Mouse (Mus musculus): ENCODE measurements around the gene Dnajb4.
"Not testable (repeated sequence)": the region's sequence is repeated elsewhere in the genome, so short reads cannot be mapped to it uniquely, and the experiment has no call there.

The Dnajb4 gene

DNA sequence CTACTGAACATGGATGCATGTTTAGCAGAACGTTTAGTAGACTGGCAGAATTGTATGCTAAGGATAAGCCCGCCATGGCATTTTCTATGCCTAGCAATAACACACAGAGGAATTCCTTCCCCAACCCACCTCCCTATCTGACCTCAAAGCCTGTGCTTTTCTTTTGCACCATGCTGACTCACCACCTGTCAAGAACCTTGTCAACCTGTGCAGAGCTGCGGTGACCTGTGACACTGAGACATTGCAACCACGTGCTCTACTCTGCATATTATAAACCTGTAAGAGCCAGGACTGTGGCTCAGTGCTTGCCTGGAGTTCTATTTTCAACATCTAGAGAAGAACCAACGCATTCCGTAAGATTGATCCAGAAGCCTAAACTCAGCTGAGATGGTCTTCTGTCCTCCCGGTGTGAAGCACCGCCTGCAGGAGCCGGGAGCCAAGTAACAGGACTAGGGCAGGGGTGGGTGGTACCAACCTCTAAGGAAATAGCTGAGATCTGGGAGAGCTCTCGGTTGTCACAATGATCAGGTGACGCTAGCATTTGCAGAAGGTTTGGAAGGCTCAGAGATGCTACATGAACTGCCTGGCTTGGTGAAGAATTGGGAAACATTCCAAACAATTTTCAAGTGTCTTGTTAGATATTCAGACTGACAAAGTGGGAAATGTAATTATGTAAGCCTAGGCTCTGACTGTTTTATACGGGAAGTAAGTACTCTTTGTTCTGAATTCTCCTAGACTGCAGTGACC, 62.8 kb downstream of the Dnajb4 start:
- DNase-seq (ENCODE audit: low read depth) = no peak

DNA sequence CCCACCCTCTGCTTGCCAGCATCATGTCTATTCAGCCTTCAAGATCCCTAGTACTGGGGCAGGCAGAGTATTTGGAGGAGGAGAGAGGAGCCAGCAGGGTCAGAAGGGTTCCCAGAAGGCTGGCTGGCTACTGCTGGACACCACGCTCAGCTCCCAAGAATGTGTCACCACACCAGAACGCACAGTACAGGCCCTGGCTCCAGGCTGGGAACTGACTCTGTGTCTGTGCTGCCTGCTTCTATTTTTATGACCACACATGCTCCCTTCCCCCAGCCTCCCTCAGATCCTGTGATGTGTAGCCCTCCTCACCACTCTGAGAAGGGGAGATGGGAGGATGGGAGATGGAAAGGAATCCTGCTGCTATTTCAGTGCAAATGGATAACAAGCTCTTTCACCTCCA, 64.9 kb downstream of the Dnajb4 start:
- DNase-seq (ENCODE audit: low read depth) = no peak

DNA sequence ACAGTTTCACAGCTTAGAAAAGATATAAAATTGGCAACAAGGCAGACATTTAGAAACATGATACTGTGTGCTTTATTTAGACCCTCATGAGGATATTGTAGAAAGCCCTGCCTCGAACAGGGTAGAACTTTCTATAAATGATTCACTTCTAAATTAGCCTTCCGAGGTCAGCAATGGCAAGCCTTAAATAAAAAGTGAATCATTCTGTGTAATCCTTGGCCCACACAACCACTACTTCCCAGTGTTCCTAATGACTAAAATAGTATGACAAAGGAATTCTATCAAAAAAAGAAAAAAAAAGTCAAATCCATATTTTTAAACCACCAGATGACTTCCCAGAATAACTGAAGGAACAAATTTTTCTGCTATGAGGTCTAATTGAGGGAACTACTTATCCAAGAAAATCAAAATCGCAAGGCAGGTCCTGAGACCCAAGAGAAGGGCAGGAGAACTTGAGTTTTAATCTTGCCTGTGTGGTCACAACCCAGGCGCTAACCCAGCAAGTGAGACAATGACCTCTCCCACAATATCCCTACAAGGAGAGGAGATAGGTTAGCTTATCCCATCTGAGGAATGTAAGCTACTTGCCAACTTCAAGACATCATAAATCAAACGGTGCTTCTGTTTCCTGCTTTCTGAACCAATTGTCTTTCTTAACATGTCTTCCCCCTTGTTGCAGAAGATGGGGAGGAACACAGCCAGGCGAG, 67.0 kb downstream of the Dnajb4 start:
- no peak for DNase-seq (ENCODE audit: low read depth)

DNA sequence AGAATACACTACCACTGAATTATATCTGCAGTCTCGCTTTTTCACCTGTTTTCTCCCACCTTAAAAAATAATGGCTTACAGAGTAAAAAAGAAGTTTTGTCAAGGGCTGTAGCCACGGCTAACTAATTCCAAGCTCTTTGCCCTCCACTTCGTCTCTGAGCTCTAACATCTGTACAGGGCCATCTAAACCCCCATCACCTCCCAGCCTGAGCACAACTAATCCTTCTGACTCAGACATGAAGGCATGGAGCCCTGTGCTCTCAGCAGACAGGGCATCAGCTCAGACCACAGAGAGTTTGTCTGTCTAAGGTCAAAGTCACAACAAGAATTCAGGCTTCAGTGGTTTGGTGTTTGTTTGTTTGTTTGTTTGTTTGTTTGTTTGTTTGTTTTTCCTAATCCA, 68.0 kb downstream of the Dnajb4 start:
- DNase-seq (ENCODE audit: low read depth) = no peak

DNA sequence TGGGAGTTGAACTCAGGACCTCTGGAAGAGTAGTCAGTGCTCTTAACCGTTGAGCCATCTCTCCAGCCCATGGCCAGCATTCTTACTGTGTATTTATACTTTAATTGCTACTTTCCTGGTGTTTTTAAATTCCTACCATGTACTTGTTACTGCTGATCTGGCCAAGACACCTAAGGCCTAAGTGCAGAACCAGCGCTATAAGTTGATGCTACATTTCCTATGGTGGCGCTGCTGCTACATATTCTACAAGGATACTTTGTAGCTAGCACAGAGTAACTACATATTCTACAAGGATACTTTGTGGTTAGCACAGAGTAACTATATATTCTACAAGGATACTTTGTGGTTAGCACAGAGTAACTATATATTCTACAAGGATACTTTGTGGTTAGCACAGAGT, 70.8 kb downstream of the Dnajb4 start:
- not testable (repeated sequence) for DNase-seq (ENCODE audit: low read depth)

DNA sequence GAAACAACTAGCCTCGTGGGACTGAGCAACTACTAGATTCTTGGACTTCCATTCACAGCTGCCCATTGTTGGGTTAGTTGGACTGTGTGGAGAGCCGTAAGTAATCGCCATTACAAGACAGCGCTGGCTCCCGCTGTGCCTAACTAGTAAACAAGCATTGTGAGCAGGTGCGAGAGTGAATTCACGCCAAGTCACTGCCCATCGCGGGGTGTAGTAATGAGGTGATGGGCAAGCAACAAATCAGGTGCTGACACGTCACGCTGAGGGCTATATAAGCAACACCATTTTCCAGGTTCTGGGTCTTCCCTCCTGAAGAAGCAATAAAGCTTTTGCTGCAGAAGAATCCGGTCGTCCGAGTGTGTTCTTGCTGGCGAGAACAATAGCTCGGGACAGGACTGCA, 74.0 kb downstream of the Dnajb4 start:
- not testable (repeated sequence) for DNase-seq (ENCODE audit: low read depth)

DNA sequence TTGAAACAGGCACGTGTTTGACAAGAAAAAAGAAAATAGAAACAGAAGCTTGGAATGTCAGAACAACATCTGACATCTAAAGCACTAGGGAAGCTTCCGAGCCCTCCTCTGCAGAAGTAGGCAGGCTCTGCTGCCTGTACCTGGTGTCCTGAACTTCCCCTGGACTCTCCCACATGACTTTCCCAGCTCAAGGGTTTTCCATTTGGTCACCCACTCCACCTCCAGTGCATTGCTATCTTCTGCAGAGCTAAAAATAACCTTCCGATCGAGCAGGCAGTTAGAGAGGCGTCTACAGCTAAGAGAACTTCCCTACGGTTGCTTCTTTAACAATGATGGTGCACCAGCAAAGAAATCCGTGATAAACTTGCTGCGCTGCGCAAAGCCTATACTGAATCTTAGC, 76.5 kb downstream of the Dnajb4 start:
- no peak for DNase-seq (ENCODE audit: low read depth)

DNA sequence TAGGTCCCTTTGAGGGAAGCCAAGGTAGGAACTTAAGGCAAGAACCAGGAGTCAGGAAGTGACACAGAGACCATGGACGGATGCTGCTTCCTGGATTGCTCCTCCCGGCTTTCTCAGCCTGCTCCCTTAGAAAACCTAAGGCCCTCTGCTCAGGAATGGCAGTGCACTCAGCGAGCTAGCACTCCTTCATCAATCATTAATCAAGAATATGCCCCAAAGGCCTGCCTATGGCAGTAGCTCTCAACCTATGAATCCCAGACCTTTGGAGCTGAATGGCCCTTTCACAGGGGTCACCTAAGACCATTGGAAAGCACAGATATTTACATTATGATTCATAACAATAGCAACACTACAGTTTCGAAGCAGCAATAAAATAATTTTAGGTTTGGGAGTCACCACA, 79.1 kb downstream of the Dnajb4 start:
- DNase-seq (ENCODE audit: low read depth) = no peak

DNA sequence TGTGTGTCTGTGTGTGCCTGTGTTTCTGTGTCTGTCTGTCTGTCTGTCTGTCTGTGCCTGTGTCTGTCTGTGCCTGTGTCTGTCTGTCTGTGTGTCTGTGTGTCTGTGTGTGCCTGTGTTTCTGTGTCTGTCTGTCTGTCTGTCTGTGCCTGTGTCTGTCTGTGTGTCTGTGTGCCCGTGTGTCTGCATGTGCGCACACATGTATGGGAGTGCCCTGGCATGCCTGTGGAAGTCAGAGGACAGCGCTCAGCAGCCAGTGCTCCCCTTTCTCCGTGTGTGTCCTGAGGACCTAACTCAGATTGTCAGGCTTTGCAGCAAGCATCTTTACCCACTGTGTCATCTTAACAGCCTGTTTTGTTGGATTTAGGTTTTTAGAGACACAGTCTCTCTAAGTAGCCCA, 80.7 kb downstream of the Dnajb4 start:
- DNase-seq (ENCODE audit: low read depth) = not testable (repeated sequence)

DNA sequence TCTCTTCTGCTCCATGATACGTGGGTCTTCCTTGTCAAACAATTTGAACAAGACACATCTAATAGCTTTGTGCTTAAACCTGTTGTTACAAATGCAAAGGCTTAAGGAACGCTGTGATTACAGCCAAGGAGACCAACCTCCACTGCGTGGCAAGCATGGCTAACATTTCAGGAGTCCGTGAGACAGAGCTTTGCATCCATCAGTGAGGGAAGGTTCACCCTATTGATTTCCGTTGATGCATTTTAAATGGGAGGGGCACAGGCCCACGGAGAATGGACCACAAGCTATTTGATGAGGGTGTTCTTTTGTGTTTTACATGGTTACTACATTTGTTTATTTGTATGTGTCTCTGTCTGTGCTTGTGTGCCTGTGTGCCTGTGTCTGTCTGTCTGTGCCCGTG, 81.5 kb downstream of the Dnajb4 start:
- DNase-seq (ENCODE audit: low read depth) = no peak
